Mouse (Mus musculus): ENCODE data around the gene Faf1. TPM values are rescaled to one million over a fixed set of nuclear protein-coding genes. Genes with fewer than 3 reads are reported as not detected.

Gene Faf1
- polyA plus RNA-seq, 1 experiment, result 7.4 TPM

- 4% methylated on average over 33 of the region's 33 CpGs for WGBS
- TF ChIP-seq POLR2A (IDR thresholded peaks at IDR 0.05; ENCODE audit: borderline replicate concordance, extremely low read depth, low read depth, low read length) (no peak), CTCF (IDR thresholded peaks at IDR 0.05; ENCODE audit: insufficient read depth, low read length) (no peak)
- no peak overlapping the region for H3K4me3 ChIP-seq (replicated peaks; ENCODE audit: extremely low read depth, low read depth, low read length)
- no peaks in the 10 kb centered on the region for H3K4me1 ChIP-seq (ENCODE audit: control insufficient read depth, insufficient read depth, low read length)
- no peak for DNase-seq
Measured at GRCm38 (mm10) chr4:109974655-109975380, 298.4 kb downstream of the Faf1 start.

- TF ChIP-seq POLR2A (IDR thresholded peaks at IDR 0.05; ENCODE audit: borderline replicate concordance, extremely low read depth, low read depth, low read length) (no peak), CTCF (IDR thresholded peaks at IDR 0.05; ENCODE audit: insufficient read depth, low read length) (no peak)
- 13% methylated on average over 25 of the region's 25 CpGs for WGBS
- H3K4me3 ChIP-seq (replicated peaks; ENCODE audit: extremely low read depth, low read depth, low read length), result no peak overlapping the region
- DNase-seq, result no peak
- H3K4me1 ChIP-seq (ENCODE audit: control insufficient read depth, insufficient read depth, low read length), result no peaks in the 10 kb centered on the region
Measured at GRCm38 (mm10) chr4:109975381-109976240, 299.2 kb downstream of the Faf1 start.

- no peak for TF ChIP-seq CTCF (IDR thresholded peaks at IDR 0.05; ENCODE audit: insufficient read depth, low read length)
- TF ChIP-seq POLR2A (IDR thresholded peaks at IDR 0.05; ENCODE audit: borderline replicate concordance, extremely low read depth, low read depth, low read length), result no peak
- WGBS, result 4% methylated on average over 34 of the region's 34 CpGs
- Histone ChIP-seq H3K4me1 (ENCODE audit: control insufficient read depth, insufficient read depth, low read length) (no peaks in the 10 kb centered on the region), H3K4me3 (replicated peaks; ENCODE audit: extremely low read depth, low read depth, low read length) (no peak overlapping the region)
- DNase-seq, result no peak
Measured at GRCm38 (mm10) chr4:109976273-109977147, 300.1 kb downstream of the Faf1 start.

- H3K4me1 ChIP-seq (ENCODE audit: control insufficient read depth, insufficient read depth, low read length), result 0 out of 2 replicates have a peak, but pooled peaks cover 2% of the 10 kb centered on the region
- WGBS, result 2% methylated on average over 64 of the region's 64 CpGs
- DNase-seq, result no peak
- TF ChIP-seq CTCF (IDR thresholded peaks at IDR 0.05; ENCODE audit: insufficient read depth, low read length) (no peak), POLR2A (IDR thresholded peaks at IDR 0.05; ENCODE audit: borderline replicate concordance, extremely low read depth, low read depth, low read length) (no peak)
- no peak within 1 kb of the TSS for H3K4me3 ChIP-seq (replicated peaks; ENCODE audit: extremely low read depth, low read depth, low read length)
Measured at GRCm38 (mm10) chr4:109977148-109978067, 301.0 kb downstream of the Faf1 start, which contains the start of gene Dmrta2. Dmrta2 (plus strand) TSS chr4:109978053.

GRCm38 (mm10) chr4:109978068-109978857, 301.9 kb downstream of the Faf1 start:
- WGBS, result 4% methylated on average over 56 of the region's 56 CpGs
- no peak overlapping the region for H3K4me3 ChIP-seq (replicated peaks; ENCODE audit: extremely low read depth, low read depth, low read length)
- TF ChIP-seq POLR2A (IDR thresholded peaks at IDR 0.05; ENCODE audit: borderline replicate concordance, extremely low read depth, low read depth, low read length) (no peak), CTCF (IDR thresholded peaks at IDR 0.05; ENCODE audit: insufficient read depth, low read length) (no peak)
- no peak for DNase-seq
- H3K4me1 ChIP-seq (ENCODE audit: control insufficient read depth, insufficient read depth, low read length), result peaks cover 2% of the 10 kb centered on the region; the same call in 1 of the 2 replicates

GRCm38 (mm10) chr4:109978858-109979340, 302.5 kb downstream of the Faf1 start:
- WGBS, result 8% methylated on average over 9 of the region's 9 CpGs
- no peak for DNase-seq
- TF ChIP-seq CTCF (IDR thresholded peaks at IDR 0.05; ENCODE audit: insufficient read depth, low read length) (no peak), POLR2A (IDR thresholded peaks at IDR 0.05; ENCODE audit: borderline replicate concordance, extremely low read depth, low read depth, low read length) (no peak)
- Histone ChIP-seq H3K4me3 (replicated peaks; ENCODE audit: extremely low read depth, low read depth, low read length) (no peak overlapping the region), H3K4me1 (ENCODE audit: control insufficient read depth, insufficient read depth, low read length) (peaks cover 2% of the 10 kb centered on the region; the same call in 1 of the 2 replicates)

- WGBS, result 3% methylated on average over 66 of the region's 66 CpGs
- no peak for DNase-seq
- Histone ChIP-seq H3K4me3 (replicated peaks; ENCODE audit: extremely low read depth, low read depth, low read length) (no peak overlapping the region), H3K4me1 (ENCODE audit: control insufficient read depth, insufficient read depth, low read length) (peaks cover 2% of the 10 kb centered on the region; the same call in 1 of the 2 replicates)
- TF ChIP-seq POLR2A (IDR thresholded peaks at IDR 0.05; ENCODE audit: borderline replicate concordance, extremely low read depth, low read depth, low read length) (no peak), CTCF (IDR thresholded peaks at IDR 0.05; ENCODE audit: insufficient read depth, low read length) (no peak)
Measured at GRCm38 (mm10) chr4:109979461-109980320, 303.3 kb downstream of the Faf1 start.

All from lung, adult 2 months (tissue).